Mouse (Mus musculus) lung, adult 10 weeks (tissue): ENCODE measurements around the gene Gtf2i. TPM values are rescaled to one million over a fixed set of nuclear protein-coding genes. Genes with fewer than 3 reads are reported as not detected.

Experiments
- polyA plus RNA-seq: library from polyadenylated mRNA; stranded (reverse); fragments of 350-450 nt; fragmentation: Illumina TruSeq; extraction: RNeasy Lipid Tissue Mini Kit (QIAGEN cat#74804); gene quantifications from one replicate; pipeline ENCODE4 v1.2.3, GENCODE M21; 2014; ENCODE audit warnings: low read depth, low replicate concordance; ENCODE audit not compliant: insufficient read depth

Gtf2i gene
- polyA plus RNA-seq: 48.3 TPM

GRCm38 (mm10) chr5:134314688-134315622 is at the start of gene Gtf2i:
Gtf2i (minus strand) TSS chr5:134314760.

GRCm38 (mm10) chr5:134229391-134229790 is 85.2 kb downstream of the Gtf2i start, which contains the start of gene Ncf1:
Ncf1 (minus strand) TSS chr5:134229625.

Other genes with a start within 250 kb of the Gtf2i start
- 6.3 TPM for gene Castor2, start 215.0 kb downstream of the Gtf2i start, polyA plus RNA-seq
- gene Rcc1l, start 138.0 kb downstream of the Gtf2i start, polyA plus RNA-seq: 10.4 TPM
- 2.2 TPM for gene Gtf2ird2, start 130.7 kb downstream of the Gtf2i start, polyA plus RNA-seq
- 18.6 TPM for gene Ncf1, start 85.1 kb downstream of the Gtf2i start, polyA plus RNA-seq
- gene Gtf2ird1, start 142.0 kb upstream of the Gtf2i start, polyA plus RNA-seq: 11.3 TPM
- gene Clip2, start 237.7 kb upstream of the Gtf2i start, polyA plus RNA-seq: 8.0 TPM
- gene Syna, start 245.4 kb upstream of the Gtf2i start, polyA plus RNA-seq: not detected